Mouse (Mus musculus): ENCODE measurements around the gene Klhl30.

Klhl30 gene

GRCm38 (mm10) chr1:91364822-91365644, 14.2 kb downstream of the Klhl30 start:
- no peak for DNase-seq (ENCODE audit: low spot score in 2 of 2)

- no peak for DNase-seq (ENCODE audit: low spot score in 2 of 2)
Measured at GRCm38 (mm10) chr1:91365816-91366214, 15.0 kb downstream of the Klhl30 start.

- peak in 1 of 2 experiments; percentile 24 for DNase-seq (ENCODE audit: low spot score in 2 of 2)
Measured at GRCm38 (mm10) chr1:91366215-91367108, 15.6 kb downstream of the Klhl30 start, which contains the start of gene Erfe. Erfe (plus strand) TSS chr1:91366430.

- DNase-seq (ENCODE audit: low spot score in 2 of 2), result no peak
Measured at GRCm38 (mm10) chr1:91367295-91367694, 16.5 kb downstream of the Klhl30 start.

GRCm38 (mm10) chr1:91369408-91369807, 18.6 kb downstream of the Klhl30 start:
- DNase-seq (ENCODE audit: low spot score in 2 of 2), result no peak

- no peak for DNase-seq (ENCODE audit: low spot score in 2 of 2)
Measured at GRCm38 (mm10) chr1:91370055-91370454, 19.2 kb downstream of the Klhl30 start.

GRCm38 (mm10) chr1:91373414-91373835, 22.6 kb downstream of the Klhl30 start:
- DNase-seq (ENCODE audit: low spot score in 2 of 2), result no peak

GRCm38 (mm10) chr1:91380453-91381090, 29.8 kb downstream of the Klhl30 start:
- peak in 1 of 2 experiments; percentile 71 for DNase-seq (ENCODE audit: low spot score in 2 of 2)

GRCm38 (mm10) chr1:91381091-91381471, 30.3 kb downstream of the Klhl30 start:
- no peak for DNase-seq (ENCODE audit: low spot score in 2 of 2)

- no peak for DNase-seq (ENCODE audit: low spot score in 2 of 2)
Measured at GRCm38 (mm10) chr1:91390369-91390768, 39.6 kb downstream of the Klhl30 start.

GRCm38 (mm10) chr1:91397927-91398259, 47.1 kb downstream of the Klhl30 start:
- no peak for DNase-seq (ENCODE audit: low spot score in 2 of 2)

- DNase-seq (ENCODE audit: low spot score in 2 of 2), result peak; percentile 62 to 67
Measured at GRCm38 (mm10) chr1:91398260-91399062, 47.6 kb downstream of the Klhl30 start, which contains the start of gene Ilkap. Ilkap (minus strand) TSS chr1:91398815.

GRCm38 (mm10) chr1:91404976-91405375, 54.2 kb downstream of the Klhl30 start:
- DNase-seq (ENCODE audit: low spot score in 2 of 2), result no peak

- DNase-seq (ENCODE audit: low spot score in 2 of 2), result no peak
Measured at GRCm38 (mm10) chr1:91405406-91406169, 54.8 kb downstream of the Klhl30 start.

- no peak for DNase-seq (ENCODE audit: low spot score in 2 of 2)
Measured at GRCm38 (mm10) chr1:91407819-91408218, 57.0 kb downstream of the Klhl30 start.

GRCm38 (mm10) chr1:91411631-91412285, 60.9 kb downstream of the Klhl30 start:
- no peak for DNase-seq (ENCODE audit: low spot score in 2 of 2)
